Mouse (Mus musculus) CH12.LX (cell line): ENCODE data around the gene 4930562C15Rik.
A peak's percentile ranks its signal among the peaks of the same experiment; 100 is the strongest.

Experiments used
- CTCF ChIP-seq, 2 experiments: IDR thresholded peaks in 1 of 2; conservative IDR thresholded peaks in 1 of 2; 2 replicates each; pipeline ENCODE4 v1.5.1; 2011 to 2012; ENCODE audit warnings: low read depth in 2 of 2, low read length in 2 of 2, improper control_type of control experiment in 1 of 2, inconsistent platforms in 1 of 2, mild to moderate bottlenecking in 1 of 2, moderate library complexity in 1 of 2
- EP300 ChIP-seq: IDR thresholded peaks from 2 replicates; pipeline ENCODE4 v1.6.1; 2011; ENCODE audit warnings: low read length, improper control_type of control experiment
- ETS1 ChIP-seq: conservative IDR thresholded peaks from 2 replicates; pipeline ENCODE4 v1.6.1; 2012; ENCODE audit warnings: low read depth, mild to moderate bottlenecking, inconsistent platforms, low read length, improper control_type of control experiment, moderate library complexity
- POLR2A ChIP-seq: IDR thresholded peaks from 2 replicates; pipeline ENCODE4 v1.6.1; 2011; ENCODE audit warnings: low read depth, mild to moderate bottlenecking, improper control_type of control experiment, low read length
- POLR2AphosphoS2 ChIP-seq: IDR thresholded peaks from 2 replicates; pipeline ENCODE4 v1.6.1; 2011; ENCODE audit warnings: low read depth, low read length, improper control_type of control experiment
- ZC3H11A ChIP-seq: IDR thresholded peaks from 2 replicates; pipeline ENCODE4 v1.6.1; 2012; ENCODE audit warnings: low read depth, mild to moderate bottlenecking, inconsistent platforms, low read length, improper control_type of control experiment

DNA sequence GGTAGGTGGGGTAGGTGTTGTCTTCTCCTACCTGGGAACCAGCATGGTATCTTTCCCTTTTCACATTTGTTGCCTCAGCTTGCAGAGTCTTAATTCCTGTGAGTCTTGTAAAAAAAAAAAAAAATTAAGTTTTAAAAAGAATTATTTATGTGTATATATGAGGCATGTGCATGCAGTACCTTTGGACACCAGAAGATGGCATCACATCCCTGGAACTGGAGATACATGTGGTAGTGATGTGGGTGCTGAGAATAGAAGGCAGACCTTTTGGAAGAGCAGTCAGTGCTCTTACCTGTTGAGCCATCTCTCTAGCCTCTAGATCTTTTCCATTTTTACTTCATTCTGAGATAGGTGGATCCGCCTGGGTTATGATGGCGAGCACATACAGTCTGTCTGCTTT, 74.5 kb downstream of the 4930562C15Rik start:
- TF ChIP-seq ZC3H11A (no peak), POLR2A (no peak), POLR2AphosphoS2 (no peak), ETS1 (no peak), CTCF (conservative IDR thresholded peaks at IDR 0.05 in 1 of 2, IDR thresholded peaks at IDR 0.05 in 1 of 2; ENCODE audit: low read depth in 2 of 2, low read length in 2 of 2) (peak; percentile 56 to 62), EP300 (no peak)
